Mouse (Mus musculus): ENCODE results near the gene Sun2.

DNA sequence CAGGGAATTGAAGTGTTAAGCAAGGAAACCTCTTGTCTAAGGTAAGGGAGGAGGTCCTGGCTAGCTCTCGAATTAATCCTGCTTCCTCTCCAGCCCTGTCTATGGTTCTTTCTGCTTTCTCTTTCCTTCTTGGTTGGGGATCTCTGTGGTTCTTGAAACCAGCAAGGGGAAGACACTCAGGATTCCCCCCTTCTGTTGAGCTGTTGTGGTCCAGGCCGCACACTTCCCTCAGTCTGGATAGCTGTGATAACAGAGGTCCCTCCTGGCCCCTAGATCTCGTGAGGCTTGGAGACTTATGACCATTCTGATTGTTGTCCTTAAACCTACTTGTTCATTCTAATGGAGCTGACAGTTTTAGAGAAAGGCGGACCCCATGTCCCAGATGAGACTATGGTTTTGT is 47.8 kb downstream of the Sun2 start:
- TF ChIP-seq POLR2A (IDR thresholded peaks at IDR 0.05; ENCODE audit: low read depth, low read length), result no peak
- TF ChIP-seq CTCF (conservative IDR thresholded peaks at IDR 0.05; ENCODE audit: insufficient read depth, insufficient read length, low read depth, low read length), result no peak
